Mouse (Mus musculus) CH12.LX (cell line): ENCODE data around the gene Smyd4. TPM values are rescaled to one million over a fixed set of nuclear protein-coding genes. Genes with fewer than 3 reads are reported as not detected.

ENCODE experiments used
- DNase-seq: peaks from one replicate; pipeline ENCODE4 v3.0.0-alpha.2; 2013; ENCODE audit errors: extremely low read depth
- H3K27ac ChIP-seq: 2 replicates; pipeline ENCODE4 v1.5.1; 2012; ENCODE audit warnings: low read depth, mild to moderate bottlenecking, control low read depth, moderate library complexity; ENCODE audit not compliant: insufficient read depth
- H3K27me3 ChIP-seq: replicated peaks from 2 replicates; pipeline ENCODE3; 2012; ENCODE audit warnings: inconsistent platforms
- H3K36me3 ChIP-seq, 2 experiments: replicated peaks in 1 of 2; 2 replicates each; pipeline versions ENCODE3 to v1.6.1; 2012; ENCODE audit warnings: inconsistent platforms in 1 of 2, low read length in 1 of 2, mild to moderate bottlenecking in 1 of 2, mixed read lengths in 1 of 2, moderate library complexity in 1 of 2; ENCODE audit not compliant: control insufficient read depth in 1 of 2, insufficient read depth in 1 of 2
- H3K4me1 ChIP-seq, 2 experiments: 2 replicates each; pipeline ENCODE4 v1.6.1; 2012; ENCODE audit warnings: inconsistent platforms in 1 of 2, moderate library complexity in 1 of 2; ENCODE audit not compliant: insufficient read depth in 2 of 2, control insufficient read depth in 1 of 2
- H3K4me2 ChIP-seq: 2 replicates; pipeline ENCODE4 v1.6.1; 2012; ENCODE audit warnings: low read depth, mild to moderate bottlenecking, control low read depth; ENCODE audit not compliant: poor library complexity, insufficient read depth, severe bottlenecking
- H3K4me3 ChIP-seq, 3 experiments: fragments of 150-350 bp in 1 of 3; sonication (generic) in 1 of 3; replicated peaks in 1 of 3; 2 replicates each; pipeline versions ENCODE3 to v1.5.1; 2011 to 2012; ENCODE audit warnings: low read depth in 2 of 3, low read length in 2 of 3, mild to moderate bottlenecking in 2 of 3, moderate library complexity in 2 of 3, control low read depth in 1 of 3, improper control_type of control experiment in 1 of 3, inconsistent platforms in 1 of 3, mixed read lengths in 1 of 3; ENCODE audit not compliant: poor library complexity in 1 of 3
- H3K79me2 ChIP-seq: replicated peaks from 2 replicates; pipeline ENCODE4 v1.6.1; 2012; ENCODE audit warnings: mild to moderate bottlenecking, moderate library complexity; ENCODE audit not compliant: control insufficient read depth, poor library complexity, insufficient read depth, severe bottlenecking; ENCODE audit errors: extremely low read depth
- H3K9ac ChIP-seq: 2 replicates; pipeline ENCODE4 v1.6.1; 2012; ENCODE audit warnings: low read depth, mild to moderate bottlenecking, control low read depth, moderate library complexity; ENCODE audit not compliant: insufficient read depth
- H3K9me3 ChIP-seq: replicated peaks from 2 replicates; pipeline ENCODE3; 2012; ENCODE audit warnings: low read length, inconsistent platforms, mixed read lengths
- BHLHE40 ChIP-seq: IDR thresholded peaks from 2 replicates; pipeline ENCODE4 v1.6.1; 2011; ENCODE audit warnings: mild to moderate bottlenecking, low read depth, low read length, improper control_type of control experiment
- CTCF ChIP-seq, 2 experiments: IDR thresholded peaks in 1 of 2; conservative IDR thresholded peaks in 1 of 2; 2 replicates each; pipeline ENCODE4 v1.5.1; 2011 to 2012; ENCODE audit warnings: low read depth in 2 of 2, low read length in 2 of 2, improper control_type of control experiment in 1 of 2, inconsistent platforms in 1 of 2, mild to moderate bottlenecking in 1 of 2, moderate library complexity in 1 of 2
- E2F4 ChIP-seq: IDR thresholded peaks from 2 replicates; pipeline ENCODE4 v1.6.1; 2011; ENCODE audit warnings: low read depth, low read length, improper control_type of control experiment; ENCODE audit not compliant: insufficient replicate concordance
- ETS1 ChIP-seq: conservative IDR thresholded peaks from 2 replicates; pipeline ENCODE4 v1.6.1; 2012; ENCODE audit warnings: low read depth, mild to moderate bottlenecking, inconsistent platforms, low read length, improper control_type of control experiment, moderate library complexity
- HCFC1 ChIP-seq: IDR thresholded peaks from 2 replicates; pipeline ENCODE4 v1.6.1; 2012; ENCODE audit warnings: low read depth, mild to moderate bottlenecking, inconsistent platforms, low read length, improper control_type of control experiment
- IRF4 ChIP-seq: IDR thresholded peaks from 2 replicates; pipeline ENCODE4 v1.6.1; 2014; ENCODE audit warnings: low read depth, mild to moderate bottlenecking, inconsistent platforms, low read length, improper control_type of control experiment
- MAFK ChIP-seq: IDR thresholded peaks from 2 replicates; pipeline ENCODE4 v1.6.1; 2011; ENCODE audit warnings: low read length, improper control_type of control experiment; ENCODE audit not compliant: insufficient replicate concordance
- MAX ChIP-seq: IDR thresholded peaks from 2 replicates; pipeline ENCODE4 v1.6.1; 2011; ENCODE audit warnings: low read length, improper control_type of control experiment
- MAZ ChIP-seq: IDR thresholded peaks from 2 replicates; pipeline ENCODE4 v1.6.1; 2012; ENCODE audit warnings: low read depth, mild to moderate bottlenecking, inconsistent platforms, low read length, improper control_type of control experiment, moderate library complexity
- MEF2A ChIP-seq: IDR thresholded peaks from 2 replicates; pipeline ENCODE4 v1.6.1; 2014; ENCODE audit warnings: low read depth, mild to moderate bottlenecking, inconsistent platforms, low read length, improper control_type of control experiment, borderline replicate concordance
- MXI1 ChIP-seq: IDR thresholded peaks from 2 replicates; pipeline ENCODE4 v1.6.1; 2011; ENCODE audit warnings: mild to moderate bottlenecking, low read depth, low read length, improper control_type of control experiment
- NELFE ChIP-seq: IDR thresholded peaks from 2 replicates; pipeline ENCODE4 v1.6.1; 2011; ENCODE audit warnings: low read depth, low read length, improper control_type of control experiment
- NRF1 ChIP-seq: IDR thresholded peaks from 2 replicates; pipeline ENCODE4 v1.6.1; 2014; ENCODE audit warnings: low read depth, mild to moderate bottlenecking, inconsistent platforms, low read length, improper control_type of control experiment, moderate library complexity
- PAX5 ChIP-seq: IDR thresholded peaks from 2 replicates; pipeline ENCODE4 v1.6.1; 2012; ENCODE audit warnings: low read length, inconsistent platforms, mixed read lengths
- RAD21 ChIP-seq: IDR thresholded peaks from 2 replicates; pipeline ENCODE4 v1.6.1; 2011; ENCODE audit warnings: low read depth, mild to moderate bottlenecking, low read length, improper control_type of control experiment, moderate library complexity
- SIN3A ChIP-seq: IDR thresholded peaks from 2 replicates; pipeline ENCODE4 v1.6.1; 2012; ENCODE audit warnings: low read length, improper control_type of control experiment, inconsistent platforms
- SMC3 ChIP-seq: IDR thresholded peaks from 2 replicates; pipeline ENCODE4 v1.6.1; 2011; ENCODE audit warnings: low read depth, low read length, improper control_type of control experiment
- TBP ChIP-seq: conservative IDR thresholded peaks from 2 replicates; pipeline ENCODE4 v1.6.1; 2011; ENCODE audit warnings: low read depth, low read length, improper control_type of control experiment
- TCF12 ChIP-seq: IDR thresholded peaks from 2 replicates; pipeline ENCODE4 v1.6.1; 2014; ENCODE audit warnings: low read depth, mild to moderate bottlenecking, inconsistent platforms, low read length, improper control_type of control experiment
- UBTF ChIP-seq: IDR thresholded peaks from 2 replicates; pipeline ENCODE4 v1.6.1; 2012; ENCODE audit warnings: low read depth, mild to moderate bottlenecking, inconsistent platforms, low read length, improper control_type of control experiment, moderate library complexity
- USF1 ChIP-seq: IDR thresholded peaks from 2 replicates; pipeline ENCODE4 v1.6.1; 2014; ENCODE audit warnings: low read depth, mild to moderate bottlenecking, inconsistent platforms, low read length, improper control_type of control experiment
- USF2 ChIP-seq: conservative IDR thresholded peaks from 2 replicates; pipeline ENCODE4 v1.6.1; 2011; ENCODE audit warnings: low read depth, low read length, improper control_type of control experiment
- ZC3H11A ChIP-seq: IDR thresholded peaks from 2 replicates; pipeline ENCODE4 v1.6.1; 2012; ENCODE audit warnings: low read depth, mild to moderate bottlenecking, inconsistent platforms, low read length, improper control_type of control experiment
- ZKSCAN1 ChIP-seq: IDR thresholded peaks from 2 replicates; pipeline ENCODE4 v1.6.1; 2012; ENCODE audit warnings: low read depth, inconsistent platforms, low read length, improper control_type of control experiment, borderline replicate concordance
- ZMIZ1 ChIP-seq: IDR thresholded peaks from 2 replicates; pipeline ENCODE4 v1.6.1; 2012; ENCODE audit warnings: low read depth, mild to moderate bottlenecking, inconsistent platforms, low read length, improper control_type of control experiment
- ZNF384 ChIP-seq: IDR thresholded peaks from 2 replicates; pipeline ENCODE4 v1.6.1; 2012; ENCODE audit warnings: low read depth, low read length, improper control_type of control experiment, inconsistent platforms
- dilution Hi-C: fragments of 300-500 bp; cut with MboI; formaldehyde crosslinking; loops from 2 replicates; pipeline ENCODE4 v1.14.3; 2020; ENCODE audit warnings: low sequenced_read_pairs; ENCODE audit not compliant: extremely low pct_unique_long_range_greater_than_20kb, extremely low pct_ligation_motif_present
- in situ Hi-C: fragments of 300-500 bp; cut with MboI; formaldehyde crosslinking; loops from 3 replicates; pipeline ENCODE4 v1.14.3; 2019; ENCODE audit warnings: low sequenced_read_pairs, low pct_ligation_motif_present, low pct_unique_long_range_greater_than_20kb, mixed read lengths
- polyA plus RNA-seq: library from polyadenylated mRNA; unstranded; fragments of >175 nt; gene quantifications from 2 replicates; pipeline ENCODE4 v1.2.1, GENCODE M21; 2012; ENCODE audit warnings: low read depth; ENCODE audit not compliant: insufficient read length
- total RNA-seq, 2 experiments: library from RNA; depleted of rRNA; stranded (reverse); fragments of 300-350 nt in 1 of 2; fragments of >200 nt in 1 of 2; gene quantifications; 2 replicates each; pipeline ENCODE4 v1.2.3; 2012 to 2014

The Smyd4 gene
- total and polyA plus RNA-seq, 3 experiments, result 11.8 to 15.4 (median 13.9) TPM

DNA sequence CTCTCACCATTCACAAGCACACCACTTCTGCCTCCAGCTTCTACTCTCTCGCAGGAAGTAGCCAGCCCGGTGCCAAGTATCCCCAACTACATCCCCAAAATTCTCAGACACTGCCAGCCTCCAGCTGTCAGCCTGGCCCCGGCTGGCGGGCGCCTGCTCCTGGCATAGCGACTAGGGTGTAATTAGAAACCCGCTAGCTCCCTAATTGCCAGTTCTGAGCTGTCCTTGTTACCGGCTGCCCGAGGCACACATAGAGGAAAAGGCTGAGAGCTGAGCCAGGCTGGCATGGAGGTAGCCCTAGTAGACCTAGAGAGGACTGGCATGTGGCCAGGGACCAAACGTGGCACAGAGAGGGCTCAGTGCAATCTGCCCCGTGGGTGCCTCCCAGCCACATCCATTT, 83.1 kb downstream of the Smyd4 start:
- no peak overlapping the region for H3K4me2 ChIP-seq
- no peaks in the 10 kb centered on the region for H3K79me2 ChIP-seq
- H3K27ac ChIP-seq, result no peak overlapping the region
- TF ChIP-seq CTCF (conservative IDR thresholded peaks at IDR 0.05 in 1 of 2, IDR thresholded peaks at IDR 0.05 in 1 of 2; ENCODE audit: low read depth in 2 of 2, low read length in 2 of 2) (no peak), USF1 (no peak), IRF4 (no peak), ZNF384 (no peak), UBTF (no peak), PAX5 (no peak), SMC3 (no peak), MEF2A (no peak), ZC3H11A (no peak), USF2 (no peak), TCF12 (no peak), ZKSCAN1 (no peak), SIN3A (no peak), MAZ (no peak), MAX (no peak), TBP (no peak), E2F4 (no peak), MAFK (no peak), BHLHE40 (no peak)
- H3K9me3 ChIP-seq, result peaks cover 11% of the 10 kb centered on the region
- peaks cover 0 to 1% of the 10 kb centered on the region in 2 experiments for H3K36me3 ChIP-seq
- H3K4me1 ChIP-seq, result peaks cover 4 to 20% of the 10 kb centered on the region in 2 experiments; a peak in 3 of 4 replicates
- in situ Hi-C loops (no loop called here), dilution Hi-C loops (no loop called here)
- H3K4me3 ChIP-seq, result no peak overlapping the region
- no peaks in the 10 kb centered on the region for H3K27me3 ChIP-seq
- no peak for DNase-seq
- H3K9ac ChIP-seq, result no peak overlapping the region

DNA sequence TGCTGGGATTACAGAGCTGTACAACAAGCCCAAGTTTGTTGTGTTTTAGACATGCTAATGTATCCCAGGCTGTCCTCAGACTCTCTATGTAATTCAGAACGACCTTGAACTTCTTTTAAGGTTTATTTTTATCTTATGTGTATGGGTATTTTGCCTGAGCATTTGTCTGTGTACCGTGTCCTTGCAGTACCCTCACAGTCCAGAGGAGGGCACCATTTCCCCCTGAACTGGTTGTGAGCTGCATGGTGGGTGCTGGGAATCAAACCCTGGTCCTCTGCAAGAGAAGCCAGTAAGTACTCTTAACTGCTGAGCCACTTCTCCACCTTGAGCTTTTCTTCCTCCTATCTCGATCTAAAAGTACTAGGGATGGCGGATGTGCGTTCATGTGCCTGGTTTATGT, 85.9 kb downstream of the Smyd4 start:
- no peak for TF ChIP-seq NELFE
- no peak for TF ChIP-seq NRF1
- no peak for TF ChIP-seq ETS1
- TF ChIP-seq ZKSCAN1, result no peak
- peak; percentile 22 for TF ChIP-seq RAD21
- no peak for TF ChIP-seq HCFC1
- TF ChIP-seq CTCF (conservative IDR thresholded peaks at IDR 0.05 in 1 of 2, IDR thresholded peaks at IDR 0.05 in 1 of 2; ENCODE audit: low read depth in 2 of 2, low read length in 2 of 2), result peak; percentile 41 to 47; a peak in 3 of 4 replicates
- peak; percentile 24; the same call in 1 of the 2 replicates for TF ChIP-seq SMC3
- TF ChIP-seq ZMIZ1, result no peak
- TF ChIP-seq MXI1, result no peak
- Histone ChIP-seq H3K9ac (no peak overlapping the region), H3K4me1 (peaks cover 0 to 10% of the 10 kb centered on the region in 2 experiments; a peak in 3 of 4 replicates), H3K4me2 (no peak overlapping the region), H3K27ac (no peak overlapping the region), H3K36me3 (peaks cover 0 to 1% of the 10 kb centered on the region in 2 experiments), H3K27me3 (no peaks in the 10 kb centered on the region), H3K79me2 (no peaks in the 10 kb centered on the region), H3K4me3 (no peak overlapping the region), H3K9me3 (peaks cover 11% of the 10 kb centered on the region)
- in situ Hi-C loops (no loop called here), dilution Hi-C loops (no loop called here)
- no peak for DNase-seq
